Mouse (Mus musculus) splenic B cell, adult 2 months (primary cell): ENCODE data around the gene Qtrt2.

Experiments
- DNase-seq: peaks from one replicate; pipeline ENCODE4 v3.0.0-alpha.2; 2011; ENCODE audit warnings: low read depth, low spot score
- H3K27me3 ChIP-seq: 2 replicates; pipeline ENCODE4 v1.6.1; 2012; ENCODE audit warnings: mild to moderate bottlenecking, low read length, moderate library complexity, mixed read lengths; ENCODE audit not compliant: control insufficient read depth, poor library complexity, insufficient read depth, severe bottlenecking
- H3K36me3 ChIP-seq: 2 replicates; pipeline ENCODE4 v1.6.1; 2012; ENCODE audit warnings: mild to moderate bottlenecking, low read length, moderate library complexity, mixed read lengths; ENCODE audit not compliant: control insufficient read depth, poor library complexity, insufficient read depth, severe bottlenecking

Gene Qtrt2

DNA sequence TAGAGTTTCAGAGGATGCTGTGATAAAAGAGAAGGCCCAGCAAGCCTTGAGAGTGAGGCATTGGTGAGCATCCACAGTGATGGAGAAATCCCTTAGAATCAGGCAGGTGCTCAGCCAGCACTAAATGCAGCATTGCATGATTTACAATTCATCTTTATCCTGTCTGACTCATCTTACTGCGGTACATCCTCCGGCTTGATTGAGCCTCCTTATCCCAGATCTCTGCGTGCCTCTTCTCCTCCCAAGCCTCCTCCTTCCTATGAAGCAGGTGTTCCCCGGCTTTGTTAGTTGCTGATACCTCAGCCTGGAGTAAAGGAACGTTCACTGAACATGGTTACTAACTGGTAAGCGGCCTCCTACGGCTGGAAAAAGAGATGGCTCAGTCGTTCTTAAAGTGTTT is 32.1 kb downstream of the Qtrt2 start:
- no peak for DNase-seq
- no peaks in the 10 kb centered on the region for H3K36me3 ChIP-seq
- H3K27me3 ChIP-seq = no peaks in the 10 kb centered on the region

DNA sequence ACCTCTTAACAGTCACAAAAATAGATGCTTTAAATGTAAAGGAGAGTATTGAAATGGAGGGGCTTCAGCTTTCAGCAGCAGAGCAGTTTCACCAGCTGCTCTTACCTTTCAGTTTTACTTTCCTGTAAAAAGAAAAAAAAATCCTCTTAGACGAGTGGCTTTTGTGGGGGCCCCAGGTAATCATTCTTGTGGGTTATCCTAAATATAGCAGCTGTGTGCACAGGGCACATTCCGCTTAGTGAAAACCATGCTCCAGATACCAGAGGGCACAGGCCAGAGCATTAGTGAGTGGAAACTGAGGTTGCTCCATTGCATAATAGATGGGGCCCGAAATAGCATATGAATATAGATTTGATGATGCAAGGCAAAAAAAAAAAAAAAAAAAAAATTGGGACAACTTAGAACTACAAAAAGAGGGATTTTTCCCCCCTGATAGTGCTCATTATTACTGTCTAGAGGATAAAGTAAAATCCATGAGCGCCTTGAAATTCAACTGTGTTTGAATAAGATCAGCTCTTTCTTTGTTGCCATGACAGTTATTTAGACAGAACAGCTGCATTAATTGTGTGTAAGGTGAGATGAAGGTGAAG is 35.8 kb downstream of the Qtrt2 start:
- H3K27me3 ChIP-seq = no peaks in the 10 kb centered on the region
- no peak for DNase-seq

DNA sequence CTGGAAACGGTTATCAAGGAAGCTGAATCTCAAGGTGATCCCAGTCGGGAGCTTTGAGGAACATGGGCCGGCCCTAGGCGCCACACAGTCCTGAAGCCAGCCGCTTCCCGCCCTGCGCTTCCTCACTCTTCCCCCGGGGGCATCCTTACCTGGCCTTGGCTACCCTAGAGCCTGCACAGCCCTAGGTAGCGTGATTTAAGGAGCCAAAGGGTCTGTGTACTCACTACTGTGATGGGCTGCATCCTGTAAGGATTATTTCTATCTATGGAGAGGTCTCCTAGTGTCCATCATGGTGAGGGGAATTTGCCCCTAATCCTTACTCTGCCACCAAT is 36.6 kb downstream of the Qtrt2 start:
- H3K27me3 ChIP-seq = no peaks in the 10 kb centered on the region
- H3K36me3 ChIP-seq = no peaks in the 10 kb centered on the region
- DNase-seq = no peak

More for the DNA sequence above, 35.8 kb downstream of the Qtrt2 start:
- no peaks in the 10 kb centered on the region for H3K36me3 ChIP-seq

GRCm38 (mm10) chr16:43889208-43890004 is 37.2 kb downstream of the Qtrt2 start, which contains the start of gene Ccdc191:
Gene Ccdc191, plus strand, starts transcription at chr16:43889800.
- Histone ChIP-seq H3K36me3 (no peaks in the 10 kb centered on the region), H3K27me3 (no peaks in the 10 kb centered on the region)
- peak; percentile 100 for DNase-seq

- peak; percentile 6 for DNase-seq
- H3K27me3 ChIP-seq = no peaks in the 10 kb centered on the region
- no peaks in the 10 kb centered on the region for H3K36me3 ChIP-seq
These were observed 44.3 kb downstream of the Qtrt2 start for GRCm38 (mm10) chr16:43882329-43882728.

DNA sequence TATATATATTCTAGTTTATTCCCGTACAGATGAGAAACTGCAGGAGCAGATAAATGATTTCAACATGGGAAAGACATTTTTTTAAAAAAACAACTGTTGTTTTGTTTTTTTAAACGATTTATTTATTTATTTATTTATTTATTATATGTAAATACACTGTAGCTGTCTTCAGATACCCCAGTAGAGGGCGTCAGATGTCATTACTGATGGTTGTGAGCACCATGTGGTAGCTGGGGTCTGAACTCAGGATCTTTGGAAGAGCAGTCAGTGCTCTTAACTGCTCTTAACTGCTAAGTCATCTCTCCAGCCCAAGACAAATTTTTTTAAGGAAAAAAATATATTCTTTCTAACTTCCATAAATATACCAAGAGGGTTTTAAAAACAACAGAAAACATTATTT is 45.0 kb downstream of the Qtrt2 start:
- no peaks in the 10 kb centered on the region for H3K36me3 ChIP-seq
- no peaks in the 10 kb centered on the region for H3K27me3 ChIP-seq
- peak; percentile 54 for DNase-seq

GRCm38 (mm10) chr16:43879769-43880168 is 46.8 kb downstream of the Qtrt2 start:
- Histone ChIP-seq H3K27me3 (no peaks in the 10 kb centered on the region), H3K36me3 (peaks cover 3% of the 10 kb centered on the region; the same call in 1 of the 2 replicates)
- no peak for DNase-seq

DNA sequence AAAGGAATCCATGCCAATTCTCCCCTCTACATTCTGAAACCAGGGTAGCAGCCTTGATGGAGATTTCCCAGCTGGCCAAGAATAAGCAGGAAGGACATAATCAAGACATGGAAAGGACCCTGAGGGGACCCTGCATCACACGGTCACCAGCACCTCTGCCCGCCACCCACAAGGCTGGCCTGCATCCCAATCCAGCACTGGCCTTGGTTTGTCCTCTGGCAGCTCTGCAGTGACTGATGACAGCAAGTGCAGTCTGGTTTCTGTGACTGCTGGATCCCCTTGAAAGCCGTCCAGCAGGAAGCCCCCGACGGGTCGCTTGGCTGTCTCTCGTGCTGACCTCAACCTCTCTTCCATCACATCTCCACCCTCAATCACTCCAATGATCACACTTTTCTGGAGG is 55.2 kb downstream of the Qtrt2 start:
- no peaks in the 10 kb centered on the region for H3K27me3 ChIP-seq
- DNase-seq = no peak
- H3K36me3 ChIP-seq = peaks cover 15% of the 10 kb centered on the region; the same call in 1 of the 2 replicates

DNA sequence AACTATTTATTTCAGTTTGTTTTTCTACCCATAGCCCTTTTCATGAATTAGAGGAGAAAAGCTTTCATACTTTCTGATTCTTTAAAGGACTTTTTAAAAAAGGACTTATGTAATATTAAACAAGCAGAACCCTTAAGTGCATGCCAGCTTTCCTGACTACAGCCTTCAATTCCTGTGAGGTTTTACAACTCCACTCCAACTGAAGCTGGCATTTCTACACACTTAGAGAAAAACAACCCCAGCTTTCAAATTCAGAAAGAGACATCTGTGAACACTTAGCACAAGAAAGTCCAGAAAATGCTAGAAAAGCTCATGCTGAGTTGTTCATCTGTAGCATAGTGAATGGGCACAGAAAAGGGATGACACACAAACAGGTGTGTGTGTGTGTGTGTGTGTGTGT is 56.8 kb downstream of the Qtrt2 start:
- Histone ChIP-seq H3K27me3 (no peaks in the 10 kb centered on the region), H3K36me3 (peaks cover 12% of the 10 kb centered on the region; the same call in 1 of the 2 replicates)
- DNase-seq = no peak

GRCm38 (mm10) chr16:43860624-43861023 is 66.0 kb downstream of the Qtrt2 start:
- no peaks in the 10 kb centered on the region for H3K27me3 ChIP-seq
- DNase-seq = no peak
- no peaks in the 10 kb centered on the region for H3K36me3 ChIP-seq

- H3K36me3 ChIP-seq = no peaks in the 10 kb centered on the region
- H3K27me3 ChIP-seq = no peaks in the 10 kb centered on the region
- no peak for DNase-seq
These were observed 67.6 kb downstream of the Qtrt2 start for GRCm38 (mm10) chr16:43858941-43859476.

- Histone ChIP-seq H3K27me3 (no peaks in the 10 kb centered on the region), H3K36me3 (no peaks in the 10 kb centered on the region)
- no peak for DNase-seq
These were observed 76.8 kb downstream of the Qtrt2 start for GRCm38 (mm10) chr16:43849839-43850238.

DNA sequence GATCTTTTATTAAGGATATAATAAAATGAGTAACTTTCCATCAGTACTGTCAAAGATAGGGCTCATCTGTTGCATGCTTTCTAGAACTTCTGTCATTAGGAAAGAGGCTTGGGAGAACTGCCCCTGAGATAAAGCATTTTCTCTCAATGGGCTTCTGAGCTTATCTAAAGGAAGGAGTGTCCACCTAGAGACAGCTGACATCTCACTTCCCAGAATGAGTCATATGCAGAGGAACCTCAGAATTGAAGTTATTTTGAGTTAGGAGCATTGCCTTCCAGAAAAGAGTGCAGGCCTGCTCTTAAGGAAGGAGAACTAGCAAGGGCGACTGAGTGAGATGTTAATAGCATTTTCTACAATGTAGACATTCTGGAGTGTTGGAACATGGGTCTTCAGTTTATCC is 85.4 kb downstream of the Qtrt2 start:
- Histone ChIP-seq H3K36me3 (no peaks in the 10 kb centered on the region), H3K27me3 (no peaks in the 10 kb centered on the region)
- no peak for DNase-seq

DNA sequence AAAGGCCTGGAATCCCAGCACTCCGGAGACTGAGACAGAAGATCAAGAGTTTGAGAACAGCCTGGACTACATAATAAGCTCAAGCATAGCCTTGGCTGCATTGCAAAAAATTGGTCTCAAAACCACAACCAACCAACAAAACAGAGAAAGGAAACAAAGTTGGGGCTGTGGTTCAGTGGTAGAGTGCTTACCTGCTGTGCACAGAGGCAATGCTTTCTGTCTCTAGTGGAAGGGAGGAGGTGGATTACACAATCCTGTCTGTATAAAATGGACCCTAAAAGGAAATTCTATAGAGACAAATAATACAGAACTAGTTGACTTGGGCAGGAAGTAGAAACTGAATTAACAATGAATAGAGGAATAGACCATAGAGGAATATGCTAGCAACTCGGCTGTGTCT is 94.7 kb downstream of the Qtrt2 start:
- Histone ChIP-seq H3K36me3 (no peaks in the 10 kb centered on the region), H3K27me3 (no peaks in the 10 kb centered on the region; the same call in 1 of the 2 replicates)
- no peak for DNase-seq

- Histone ChIP-seq H3K36me3 (no peaks in the 10 kb centered on the region), H3K27me3 (no peaks in the 10 kb centered on the region; the same call in 1 of the 2 replicates)
- no peak for DNase-seq
These were observed 99.1 kb downstream of the Qtrt2 start for GRCm38 (mm10) chr16:43827492-43827891.
